Mouse (Mus musculus) megakaryocyte, embryonic 14.5 days (primary cell): Measurements from ENCODE around the gene Phyhipl.

ENCODE experiments used
- FLI1 ChIP-seq: IDR thresholded peaks from 2 replicates; pipeline ENCODE4 v1.6.1; 2012; ENCODE audit warnings: low read length, inconsistent platforms, mixed read lengths
- GATA1 ChIP-seq: IDR thresholded peaks from 3 replicates; pipeline ENCODE4 v1.6.1; 2012; ENCODE audit warnings: mixed read lengths, low read length, inconsistent platforms, borderline replicate concordance

GRCm38 (mm10) chr10:70616377-70616776, 39.4 kb downstream of the Phyhipl start:
- TF ChIP-seq GATA1, result no peak
- TF ChIP-seq FLI1, result no peak
